Mouse (Mus musculus): ENCODE measurements around the gene Prdm9.
A peak's percentile ranks its signal among the peaks of the same experiment; 100 is the strongest.
"Not testable (repeated sequence)": the region's sequence is repeated elsewhere in the genome, so short reads cannot be mapped to it uniquely, and the experiment has no call there.

Prdm9 gene

GRCm38 (mm10) chr17:15564014-15564927 lies at the start of gene Prdm9:
Prdm9 (minus strand) TSS chr17:15564354.
- DNase-seq (ENCODE audit: low spot score in 2 of 2) = peak; percentile 100

GRCm38 (mm10) chr17:15599496-15599895 lies 35.3 kb upstream of the Prdm9 start:
- DNase-seq (ENCODE audit: low spot score in 2 of 2) = no peak

- DNase-seq (ENCODE audit: low spot score in 2 of 2) = no peak
Measured at GRCm38 (mm10) chr17:15591216-15591881, 27.2 kb upstream of the Prdm9 start.

DNA sequence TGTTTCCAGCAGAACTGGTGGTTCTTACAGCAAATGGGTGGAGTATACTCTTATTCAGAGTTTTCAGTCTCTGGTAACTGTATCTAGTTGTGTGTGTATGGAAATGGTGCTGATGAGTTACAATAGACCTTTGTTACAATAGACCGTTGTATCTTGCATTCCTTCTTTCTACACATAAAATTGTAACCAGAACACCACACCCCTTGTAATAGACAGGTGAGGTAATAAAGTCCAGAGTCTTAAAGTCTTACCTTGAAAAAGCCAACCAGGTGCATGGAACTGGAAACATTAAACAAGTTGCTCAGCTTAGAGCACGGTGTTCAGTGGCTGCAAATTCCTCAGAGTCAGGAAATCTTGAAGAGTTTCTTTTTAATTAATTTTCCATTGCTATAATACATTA lies 24.0 kb upstream of the Prdm9 start:
- no peak for DNase-seq (ENCODE audit: low spot score in 2 of 2)

- no peak for DNase-seq (ENCODE audit: low spot score in 2 of 2)
Measured at GRCm38 (mm10) chr17:15585691-15586090, 21.5 kb upstream of the Prdm9 start.

DNA sequence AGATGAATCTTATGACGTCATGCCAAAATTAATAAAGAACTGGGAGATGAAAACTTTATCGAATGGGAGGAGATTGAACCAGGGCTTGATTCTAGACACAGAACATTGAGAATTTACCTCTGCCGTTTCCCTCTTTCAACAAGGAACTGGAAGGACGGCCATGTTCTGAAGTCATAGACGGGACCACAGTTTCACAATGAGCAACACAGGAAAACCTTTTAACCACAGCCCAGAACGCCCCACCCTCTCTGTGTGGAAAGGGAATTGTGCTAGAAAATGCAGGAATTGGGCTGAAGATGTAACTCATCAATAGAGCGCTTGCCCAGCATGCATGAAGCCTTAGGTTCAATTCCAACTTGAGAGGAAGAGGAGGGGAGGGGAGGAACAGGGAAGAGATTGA lies 18.9 kb upstream of the Prdm9 start:
- DNase-seq (ENCODE audit: low spot score in 2 of 2) = no peak

DNA sequence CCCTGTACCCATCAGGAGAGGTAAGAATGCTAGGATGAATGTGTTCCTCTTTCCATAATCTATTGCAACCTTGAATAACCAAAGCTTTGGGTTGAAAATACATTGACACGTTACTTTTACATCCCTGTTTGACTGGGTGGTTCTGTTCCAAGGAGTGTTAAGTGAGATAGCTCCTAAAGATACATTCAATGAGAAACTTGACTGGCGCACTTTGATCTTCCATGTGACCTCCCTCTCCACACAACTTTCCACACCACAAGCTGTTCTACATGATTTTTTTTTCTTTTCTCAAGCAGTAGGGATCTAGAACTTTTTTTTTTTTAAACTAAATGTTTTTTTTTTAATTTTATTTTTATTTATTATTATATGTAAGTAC lies 15.9 kb upstream of the Prdm9 start:
- DNase-seq (ENCODE audit: low spot score in 2 of 2) = no peak

DNA sequence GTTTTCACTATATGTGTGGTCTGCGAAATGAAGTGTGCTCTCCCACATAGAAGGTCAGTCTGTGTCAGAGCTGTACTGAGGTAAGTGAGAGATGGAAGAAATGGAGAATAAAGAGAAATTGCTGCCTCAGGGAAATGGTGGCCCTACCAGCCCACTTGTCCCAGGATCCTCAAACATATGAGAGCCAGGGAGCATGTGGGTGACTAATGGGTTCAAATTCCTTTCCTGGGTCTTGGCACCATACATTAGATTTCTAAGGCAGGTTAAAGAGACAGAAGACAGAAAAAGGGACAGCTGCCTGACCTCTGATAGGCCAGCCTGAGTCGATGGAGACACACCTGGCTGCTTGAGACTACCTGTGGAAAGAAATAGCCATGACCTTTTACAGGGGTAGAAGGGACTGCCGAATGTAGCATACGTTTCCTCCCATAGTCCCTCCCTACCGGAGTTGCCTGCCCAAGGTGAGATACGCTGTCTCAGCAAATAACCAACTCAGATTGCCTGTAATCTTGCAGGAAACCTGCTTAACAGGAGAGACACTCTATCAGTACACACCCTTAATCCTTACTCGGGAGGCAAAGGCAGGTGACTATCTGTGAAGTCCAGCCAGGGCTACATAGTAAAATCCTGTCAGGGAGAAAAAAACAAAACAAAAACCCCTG lies 15.4 kb upstream of the Prdm9 start:
- no peak for DNase-seq (ENCODE audit: low spot score in 2 of 2)

- DNase-seq (ENCODE audit: low spot score in 2 of 2) = no peak
Measured at GRCm38 (mm10) chr17:15577291-15577694, 13.1 kb upstream of the Prdm9 start.

DNA sequence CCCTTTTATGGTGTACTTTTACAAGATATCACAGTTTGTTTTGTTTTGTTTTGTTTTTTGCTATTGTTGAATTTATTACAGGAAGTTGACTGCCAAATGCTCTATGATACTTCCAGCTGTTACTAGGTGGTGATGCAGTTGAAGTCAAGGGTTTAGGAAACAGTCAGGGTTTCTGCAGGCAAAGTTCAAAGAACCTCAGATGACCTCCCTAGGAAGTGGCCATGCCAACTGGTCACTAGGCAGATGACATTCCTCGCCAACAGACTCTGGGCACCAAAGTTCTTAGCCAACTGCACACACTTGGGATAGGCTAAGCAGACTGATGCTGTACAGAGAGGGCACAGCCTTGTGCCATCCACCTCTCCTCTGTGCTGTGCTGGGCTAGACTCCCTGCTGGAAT lies 10.9 kb upstream of the Prdm9 start:
- no peak for DNase-seq (ENCODE audit: low spot score in 2 of 2)

DNA sequence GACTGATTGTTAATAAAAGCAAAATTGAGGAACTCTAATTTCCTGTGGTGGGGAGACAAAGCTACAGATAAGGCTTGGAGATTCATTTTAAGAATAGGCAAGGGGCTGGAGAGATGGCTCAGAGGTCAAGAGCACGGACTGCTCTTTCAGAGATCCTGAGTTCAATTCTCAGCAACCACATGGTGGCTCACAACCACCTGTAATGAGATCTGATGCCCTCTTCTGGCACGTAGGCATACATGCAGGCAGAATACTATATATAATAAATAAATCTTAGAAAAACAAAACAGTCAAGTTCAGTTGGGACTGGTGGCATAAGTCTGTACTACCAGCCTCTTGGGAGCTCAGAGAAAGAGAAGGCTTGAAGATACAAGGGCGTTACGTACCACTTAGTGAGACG lies 2.8 kb upstream of the Prdm9 start:
- no peak for DNase-seq (ENCODE audit: low spot score in 2 of 2)

DNA sequence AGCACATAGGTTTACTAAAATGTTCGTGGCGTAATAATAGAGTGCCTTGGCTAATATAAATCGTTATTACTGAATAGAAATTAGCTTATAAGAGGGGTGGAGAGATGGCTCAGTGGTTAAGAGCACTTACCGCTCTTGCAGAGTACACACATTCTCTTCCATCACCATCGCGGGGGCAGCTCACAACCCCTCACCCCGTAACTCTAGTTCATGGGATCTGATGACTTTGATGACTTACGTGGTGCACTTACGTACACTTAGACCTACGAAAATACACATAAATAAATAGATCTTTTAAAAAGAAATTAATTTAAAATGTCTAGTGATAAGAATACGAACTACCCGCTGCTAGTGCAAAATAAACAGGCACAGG lies 760 bp upstream of the Prdm9 start:
- DNase-seq (ENCODE audit: low spot score in 2 of 2) = no peak

DNA sequence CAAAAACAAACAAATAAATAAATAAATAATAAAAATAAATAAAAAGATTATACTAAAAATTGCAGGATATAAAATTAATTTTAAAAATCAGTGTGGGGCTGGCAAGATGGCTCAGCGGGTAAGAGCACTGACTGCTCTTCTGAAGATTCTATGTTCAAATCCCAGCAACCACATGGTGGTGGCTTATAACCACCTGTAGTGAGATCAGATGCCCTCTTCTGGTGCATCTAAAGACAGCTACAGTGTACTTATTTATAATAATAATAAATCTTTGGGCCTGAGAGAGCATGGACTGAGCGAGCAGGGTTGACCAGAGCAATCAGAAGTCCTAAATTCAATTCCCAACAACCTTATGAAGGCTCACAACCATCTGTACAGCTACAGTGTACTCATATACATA lies 4.2 kb downstream of the Prdm9 start:
- no peak for DNase-seq (ENCODE audit: low spot score in 2 of 2)

GRCm38 (mm10) chr17:15549713-15550112 lies 14.4 kb downstream of the Prdm9 start:
- DNase-seq (ENCODE audit: low spot score in 2 of 2) = no peak

DNA sequence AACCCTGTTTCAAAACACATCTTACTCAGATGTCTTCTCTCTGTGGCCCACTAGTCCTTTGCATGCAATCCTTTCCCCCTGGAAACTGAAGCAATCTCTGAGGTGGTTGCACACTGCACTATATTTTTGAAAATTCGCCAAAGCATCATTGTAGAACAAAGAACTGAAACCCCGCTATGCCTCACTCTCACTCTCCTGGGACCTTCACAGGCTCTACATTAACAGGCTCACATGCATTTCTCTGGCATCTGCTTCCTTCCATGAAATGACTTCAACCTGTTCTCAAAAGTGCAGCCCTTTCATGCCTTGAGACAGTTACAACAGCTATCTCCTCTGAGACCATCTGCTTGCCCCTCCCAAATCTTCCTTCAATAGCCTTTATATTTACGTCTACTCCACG lies 17.7 kb downstream of the Prdm9 start:
- DNase-seq (ENCODE audit: low spot score in 2 of 2) = no peak

- not testable (repeated sequence) for DNase-seq (ENCODE audit: low spot score in 2 of 2)
Measured at GRCm38 (mm10) chr17:15543868-15544267, 20.3 kb downstream of the Prdm9 start.

DNA sequence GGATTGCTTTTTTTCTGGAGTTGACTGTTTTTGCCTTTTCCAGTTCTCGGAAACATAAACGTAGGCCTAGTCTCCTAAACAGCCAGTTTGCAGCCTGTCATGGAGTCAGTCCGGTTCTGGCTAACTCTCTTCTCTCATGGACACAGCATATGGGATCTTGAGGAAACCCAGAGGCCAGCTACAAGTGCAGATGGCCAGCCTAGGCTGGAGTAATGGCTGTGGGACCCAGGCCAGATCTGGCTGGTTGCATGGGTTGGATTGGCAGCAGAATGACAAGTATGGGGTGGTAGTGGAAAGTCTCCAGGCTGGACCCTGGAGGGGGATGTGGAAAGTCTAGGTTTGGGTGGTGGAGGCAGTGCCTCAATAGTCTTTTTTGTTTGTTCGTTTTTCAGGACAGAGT lies 23.8 kb downstream of the Prdm9 start:
- no peak for DNase-seq (ENCODE audit: low spot score in 2 of 2)

DNA sequence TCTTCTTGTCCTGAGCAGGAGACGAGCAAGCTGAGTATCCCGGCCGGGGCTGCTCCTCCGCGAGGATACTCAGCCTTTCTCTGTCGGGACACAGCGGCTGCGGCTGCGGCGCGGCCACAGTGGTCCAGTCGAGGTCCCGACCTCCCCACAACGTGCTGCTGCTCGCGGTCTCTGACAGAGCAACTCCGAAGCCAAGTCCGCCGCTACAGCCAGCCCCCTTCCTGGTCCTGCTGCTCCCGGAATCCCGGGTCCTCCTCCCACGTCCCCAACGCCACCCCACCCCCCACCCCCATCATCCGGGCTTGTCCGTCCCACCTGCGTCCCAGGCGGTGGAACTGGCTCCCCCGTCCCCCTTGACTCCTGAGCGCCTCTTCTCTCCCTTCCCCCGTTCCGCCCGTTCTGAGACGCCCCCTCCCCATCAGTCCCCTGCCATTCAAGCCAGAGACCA lies 27.7 kb downstream of the Prdm9 start:
- no peak for DNase-seq (ENCODE audit: low spot score in 2 of 2)

DNA sequence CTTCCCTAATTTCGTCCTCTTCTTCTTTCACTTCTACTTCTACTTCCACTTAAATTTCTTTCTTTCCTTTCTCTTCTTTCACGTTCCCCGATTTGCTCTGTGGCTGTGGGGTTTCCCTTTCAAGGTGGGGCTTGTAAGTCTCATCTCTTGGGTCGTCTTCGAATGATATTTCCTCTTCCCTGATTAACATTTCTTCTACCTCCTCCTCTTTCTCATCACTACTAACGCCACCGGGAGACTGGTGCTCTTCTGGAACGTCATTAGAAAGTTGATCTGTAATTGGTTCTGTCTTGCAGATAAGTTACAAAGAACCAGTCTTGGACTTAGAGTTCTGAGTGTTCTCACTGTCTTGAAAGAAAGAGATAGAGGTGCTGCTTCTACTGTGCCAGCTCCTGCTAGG lies 28.2 kb downstream of the Prdm9 start:
- no peak for DNase-seq (ENCODE audit: low spot score in 2 of 2)

- DNase-seq (ENCODE audit: low spot score in 2 of 2) = no peak
Measured at GRCm38 (mm10) chr17:15535162-15535800, 28.9 kb downstream of the Prdm9 start.

- no peak for DNase-seq (ENCODE audit: low spot score in 2 of 2)
Measured at GRCm38 (mm10) chr17:15530141-15530540, 34.0 kb downstream of the Prdm9 start.

DNA sequence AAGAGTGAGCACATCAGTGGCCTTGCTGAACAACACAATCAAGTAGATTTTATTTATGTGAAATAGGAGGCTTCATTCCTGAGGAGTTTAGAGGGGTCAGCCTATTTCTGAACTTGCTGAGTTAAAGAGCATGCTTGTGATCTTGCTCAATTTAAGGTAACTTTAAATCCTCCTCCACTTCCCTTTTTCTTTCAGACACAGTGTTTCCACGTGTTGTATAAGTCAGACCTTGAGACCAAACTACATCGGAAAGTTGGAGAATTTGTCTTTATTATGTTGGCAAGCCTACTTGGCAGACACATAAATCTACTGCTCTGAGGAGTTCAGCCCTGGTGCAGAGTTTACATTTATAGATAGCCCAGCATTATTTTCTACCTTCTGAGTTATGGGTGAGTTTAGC lies 35.3 kb downstream of the Prdm9 start:
- no peak for DNase-seq (ENCODE audit: low spot score in 2 of 2)
